Mouse (Mus musculus): Measurements from ENCODE around the gene Psg20. TPM values are rescaled to one million over a fixed set of nuclear protein-coding genes. Genes with fewer than 3 reads are reported as not detected.

Gene Psg20
- 0.18 and 0.20 TPM in 2 replicates for polyA plus RNA-seq (2012; rRNA removed)

GRCm38 (mm10) chr7:18686085-18686484 is at the start of gene Psg20:
Psg20 (minus strand) TSS chr7:18686185.

DNA sequence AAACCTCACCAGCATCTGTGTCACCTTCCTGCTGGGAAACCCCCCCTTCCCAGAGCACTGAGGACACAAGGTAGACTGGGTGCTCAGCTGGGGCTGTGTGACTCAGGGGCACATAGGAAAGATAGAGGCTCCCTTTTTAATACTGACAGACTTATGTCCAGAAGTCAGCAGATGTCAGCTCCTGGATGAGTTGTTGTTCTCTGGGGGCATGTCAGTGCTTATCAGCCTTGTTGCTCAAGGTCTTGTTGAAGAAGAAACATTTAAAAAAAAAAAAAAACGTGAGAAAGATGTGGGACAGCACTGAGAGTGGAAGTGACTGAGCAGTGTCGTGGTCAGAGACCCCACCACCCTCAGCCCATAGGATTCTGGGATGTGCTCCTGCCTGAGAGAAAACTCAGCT is 31.8 kb upstream of the Psg20 start, which contains the start of gene Psg22:
TSS of gene Psg22 (plus strand) at position 301 of the 400 bp plus-strand sequence.

DNA sequence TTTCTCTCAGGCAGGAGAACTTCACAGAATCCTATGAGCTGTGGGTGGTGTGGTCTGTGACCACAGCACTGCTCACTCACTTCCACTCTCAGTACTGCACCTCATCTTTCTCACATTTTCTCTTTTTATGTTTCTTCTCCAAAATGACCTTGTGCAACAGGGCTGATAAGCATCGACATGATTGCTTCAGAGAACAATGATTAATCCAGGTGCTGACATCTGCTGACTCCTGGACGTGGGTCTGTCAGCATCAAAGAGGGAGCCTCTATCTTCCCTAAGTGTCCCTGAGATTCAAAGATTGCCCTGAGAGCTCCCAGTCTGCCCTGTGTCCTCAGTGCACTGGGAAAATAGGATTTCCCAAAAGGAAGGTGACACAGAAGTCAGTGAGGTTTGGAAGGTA is 29.4 kb downstream of the Psg20 start, which contains the start of gene Psg21:
TSS of gene Psg21 (minus strand) at position 101 of the 400 bp plus-strand sequence.

Other genes starting within 250 kb of the Psg20 start
- gene Psg26, start 202.0 kb downstream of the Psg20 start, polyA plus RNA-seq (2012; rRNA removed) = not detected in 2 replicates
- not detected in 2 replicates for gene Psg25, start 153.9 kb downstream of the Psg20 start, polyA plus RNA-seq (2012; rRNA removed)
- not detected in 2 replicates for gene Psg27, start 118.9 kb downstream of the Psg20 start, polyA plus RNA-seq (2012; rRNA removed)
- gene Psg23, start 69.7 kb downstream of the Psg20 start, polyA plus RNA-seq (2012; rRNA removed) = not detected in 2 replicates
- not detected in 2 replicates for gene Psg21, start 29.5 kb downstream of the Psg20 start, polyA plus RNA-seq (2012; rRNA removed)
- not detected in 2 replicates for gene Psg22, start 31.9 kb upstream of the Psg20 start, polyA plus RNA-seq (2012; rRNA removed)
- gene Psg19, start 112.3 kb upstream of the Psg20 start, polyA plus RNA-seq (2012; rRNA removed) = not detected in 2 replicates
- 0.41 and 0.78 TPM in 2 replicates for gene Psg17, start 135.4 kb upstream of the Psg20 start, polyA plus RNA-seq (2012; rRNA removed)
- 9.3 and 10.4 TPM in 2 replicates for gene Mill2, start 153.8 kb upstream of the Psg20 start, polyA plus RNA-seq (2012; rRNA removed)
- gene Pglyrp1, start 185.1 kb upstream of the Psg20 start, polyA plus RNA-seq (2012; rRNA removed) = 69.1 and 85.2 TPM in 2 replicates
- gene Ccdc61, start 224.2 kb upstream of the Psg20 start, polyA plus RNA-seq (2012; rRNA removed) = 33.0 and 34.0 TPM in 2 replicates
- 1.1 and 1.2 TPM in 2 replicates for gene Nova2, start 239.7 kb upstream of the Psg20 start, polyA plus RNA-seq (2012; rRNA removed)